16 mouse cellular contexts compared by ENCODE assay signal in genomic region chr1:107593469-107593868, GRCm38 (mm10). TPM values are rescaled to one million over a fixed set of nuclear protein-coding genes. Genes with fewer than 3 reads are reported as not detected.
DNase-seq lines count a peak whose midpoint lies in the region; ATAC-seq and TF ChIP-seq lines count a peak whose summit lies in the region.
"Had no signal": no experiment of that assay in that cellular context is flagged by ENCODE, and none has a peak within 500 bp of the region (broad histone marks: within the 10 kb centered on the region; RNA-seq: fewer than 3 reads in every experiment).

No protein-coding gene starts in this region.

- H3K9ac ChIP-seq in midbrain, embryonic 14.5 days (replicated peaks; ENCODE audit: low read length), result no peak overlapping the region
- no peak overlapping the region for H3K9ac ChIP-seq in midbrain, embryonic 11.5 days (ENCODE audit: low read length)
- H3K9ac ChIP-seq: heart, embryonic 12.5 days; liver, embryonic 14.5 days had no signal

- no peak overlapping the region for H3K27ac ChIP-seq in kidney, adult 2 months (ENCODE audit: insufficient read depth, low read depth, low read length)
- H3K27ac ChIP-seq in midbrain, embryonic 14.5 days (replicated peaks; ENCODE audit: low read depth, low read length), result no peak overlapping the region
- H3K27ac ChIP-seq in midbrain, embryonic 11.5 days (ENCODE audit: low read depth, low read length), result no peak overlapping the region
- H3K27ac ChIP-seq: limb, embryonic 10.5 days; liver, embryonic 14.5 days; macrophage had no signal

- no peak for ATAC-seq in midbrain, embryonic 14.5 days (ENCODE audit: low FRiP score, low TSS enrichment)
- no peak for ATAC-seq in midbrain, embryonic 11.5 days (ENCODE audit: low FRiP score)
- 0 out of 2 replicates have a peak, but pooled peaks have one; percentile 9 for ATAC-seq in megakaryocyte, adult 5-6 weeks (ENCODE audit: poor library complexity, severe bottlenecking)
- ATAC-seq: midbrain, embryonic 16.5 days had no signal

- peak; percentile 16 for DNase-seq in kidney, adult 2 months
- DNase-seq in kidney, adult 8-10 months, result no peak
- DNase-seq in midbrain, embryonic 14.5 days, result peak; percentile 9
- DNase-seq in midbrain, embryonic 11.5 days (ENCODE audit: low spot score, missing footprints), result no peak
- peak; percentile 49 for DNase-seq in NIH3T3 (ENCODE audit: low read depth)
- DNase-seq in yolk sac, embryonic 10.5 days (ENCODE audit: low spot score), result no peak
- DNase-seq: adrenal gland, adult 8-10 months; cerebellum, adult 9-10 months; gastrocnemius, postnatal 36 days; layer of hippocampus, postnatal 36 days had no signal

- H3K4me1 ChIP-seq in kidney, adult 2 months (ENCODE audit: control insufficient read depth, insufficient read depth, low read length), result peaks cover 11% of the 10 kb centered on the region; the same call in 1 of the 2 replicates
- no peaks in the 10 kb centered on the region for H3K4me1 ChIP-seq in midbrain, embryonic 14.5 days (ENCODE audit: control insufficient read depth, insufficient read depth, low read length)
- no peaks in the 10 kb centered on the region for H3K4me1 ChIP-seq in midbrain, embryonic 11.5 days (ENCODE audit: control insufficient read depth, insufficient read depth, low read length)
- H3K4me1 ChIP-seq: limb, embryonic 10.5 days had no signal

- WGBS in kidney, adult 2 months, result 39% methylated on average over 2 of the region's 2 CpGs
- WGBS in midbrain, embryonic 14.5 days, result 87% methylated on average over 2 of the region's 2 CpGs
- whole genome bisulfite sequencing in midbrain, embryonic 11.5 days, result 72% methylated on average over 2 of the region's 2 CpGs

- H3K4me3 ChIP-seq in kidney, adult 2 months (ENCODE audit: insufficient read depth, low read depth, low read length), result no peak overlapping the region
- H3K4me3 ChIP-seq in midbrain, embryonic 14.5 days (replicated peaks; ENCODE audit: low read depth, low read length), result no peak overlapping the region
- H3K4me3 ChIP-seq in midbrain, embryonic 11.5 days (ENCODE audit: low read depth, low read length), result no peak overlapping the region
- H3K4me3 ChIP-seq: heart, embryonic 12.5 days; limb, embryonic 10.5 days had no signal

- TF ChIP-seq POLR2A in kidney, adult 2 months (IDR thresholded peaks at IDR 0.05; ENCODE audit: low read depth, low read length), result no peak

- no peak for TF ChIP-seq CTCF in kidney, adult 2 months (conservative IDR thresholded peaks at IDR 0.05; ENCODE audit: insufficient read depth, insufficient read length, low read depth, low read length)

- H3K27me3 ChIP-seq in kidney, adult 2 months (replicated peaks; ENCODE audit: control insufficient read depth, insufficient read depth, low read length), result no peaks in the 10 kb centered on the region
- H3K27me3 ChIP-seq in midbrain, embryonic 14.5 days (ENCODE audit: control insufficient read depth, insufficient read depth, low read length), result no peaks in the 10 kb centered on the region
- H3K27me3 ChIP-seq in midbrain, embryonic 11.5 days (ENCODE audit: control insufficient read depth, insufficient read depth, low read length), result no peaks in the 10 kb centered on the region
- H3K27me3 ChIP-seq: heart, embryonic 12.5 days had no signal

- no peak overlapping the region for H3K4me2 ChIP-seq in midbrain, embryonic 14.5 days (ENCODE audit: low read length)
- H3K4me2 ChIP-seq in midbrain, embryonic 11.5 days, result no peak overlapping the region
- H3K4me2 ChIP-seq: heart, embryonic 12.5 days had no signal

- no peaks in the 10 kb centered on the region for H3K9me3 ChIP-seq in midbrain, embryonic 14.5 days (ENCODE audit: control insufficient read depth, low read length)
- H3K9me3 ChIP-seq in midbrain, embryonic 11.5 days (ENCODE audit: control insufficient read depth, low read length), result no peaks in the 10 kb centered on the region
- H3K9me3 ChIP-seq: heart, embryonic 12.5 days; limb, embryonic 10.5 days had no signal

- H3K36me3 ChIP-seq in kidney, adult 2 months (ENCODE audit: control insufficient read depth, insufficient read depth, low read length), result no peaks in the 10 kb centered on the region
- H3K36me3 ChIP-seq in midbrain, embryonic 14.5 days (ENCODE audit: control insufficient read depth, insufficient read depth, low read length), result no peaks in the 10 kb centered on the region
- no peaks in the 10 kb centered on the region for H3K36me3 ChIP-seq in midbrain, embryonic 11.5 days (ENCODE audit: control insufficient read depth, insufficient read depth, low read length)
- H3K36me3 ChIP-seq: heart, embryonic 12.5 days; limb, embryonic 10.5 days had no signal

RNA-seq across cellular contexts. Expression of gene Serpinb8, which starts 3.7 kb away (rescaled TPM):
- polyA plus RNA-seq in kidney, adult 2 months (2012; rRNA removed), result 7.5 and 11.0 TPM in 2 replicates
- 0.12 and 0.36 TPM in 2 replicates for polyA plus RNA-seq in midbrain, embryonic 14.5 days (2014; fragmentation: Nextera tagmentation; extraction: Ambion mirVana)
- 0.18 and 0.49 TPM in 2 replicates for polyA plus RNA-seq in midbrain, embryonic 11.5 days (2014; fragmentation: Nextera tagmentation; extraction: Ambion mirVana)
- total RNA-seq in megakaryocyte, adult 5-6 weeks (2015), result 1.5 and 2.1 TPM in 2 replicates
- 0.49 and 1.4 TPM in 2 replicates for total RNA-seq in megakaryocyte, adult 5-6 weeks (2017)

Comparison
In these comparisons a context has a peak if more than half of its experiments do, and no peak if none do; other contexts are left out.
1. DNase-seq: peak in kidney, adult 2 months (single experiment), midbrain, embryonic 14.5 days (single experiment) and NIH3T3 (single experiment); none in kidney, adult 8-10 months (0 of 2), midbrain, embryonic 11.5 days (single experiment) and yolk sac, embryonic 10.5 days (single experiment).